Mouse (Mus musculus) CD4-positive naive resting alpha-beta T cell, adult 76 days (primary cell): ENCODE results near the gene B3gnt8. TPM values are rescaled to one million over a fixed set of nuclear protein-coding genes. Genes with fewer than 3 reads are reported as not detected.

Source experiments
- total RNA-seq: library from RNA; stranded (reverse); gene quantifications from one replicate; pipeline ENCODE4 v1.2.4, GENCODE M21; 2023

Gene B3gnt8
- total RNA-seq = 1.6 TPM

GRCm38 (mm10) chr7:25626509-25627430, at the start of gene B3gnt8:
B3gnt8 (plus strand) TSS chr7:25626654.

GRCm38 (mm10) chr7:25615706-25616011, 10.8 kb upstream of the B3gnt8 start, which contains the start of gene Erich4:
Erich4 (minus strand) TSS chr7:25615892.

GRCm38 (mm10) chr7:25618865-25619721, 7.4 kb upstream of the B3gnt8 start, which contains the start of gene Dmac2:
Dmac2 (plus strand) TSS chr7:25619414.

GRCm38 (mm10) chr7:25658657-25659472, 32.4 kb downstream of the B3gnt8 start, which contains the start of the genes Bckdha and Exosc5:
Bckdha (minus strand) TSS chr7:25658981.
Exosc5 (plus strand) TSS chr7:25659164.

GRCm38 (mm10) chr7:25674719-25675300, 48.4 kb downstream of the B3gnt8 start, which contains the start of gene Tmem91:
Tmem91 (minus strand) TSS chr7:25675166.

GRCm38 (mm10) chr7:25680514-25681258, 54.2 kb downstream of the B3gnt8 start, which contains the start of gene B9d2:
B9d2 (plus strand) TSS chr7:25680780.

Other genes with a start within 250 kb of the B3gnt8 start
- 15.5 TPM for gene Lipe, start 227.9 kb upstream of the B3gnt8 start, total RNA-seq
- not detected for gene Cxcl17, start 213.8 kb upstream of the B3gnt8 start, total RNA-seq
- gene Ceacam1, start 149.1 kb upstream of the B3gnt8 start, total RNA-seq = 4.2 TPM
- gene Ceacam2, start 86.8 kb upstream of the B3gnt8 start, total RNA-seq = 0.29 TPM
- not detected for gene Erich4, start 10.8 kb upstream of the B3gnt8 start, total RNA-seq
- 77.8 TPM for gene Dmac2, start 7.2 kb upstream of the B3gnt8 start, total RNA-seq
- 23.9 TPM for gene Bckdha, start 32.3 kb downstream of the B3gnt8 start, total RNA-seq
- 52.9 TPM for gene Exosc5, start 32.5 kb downstream of the B3gnt8 start, total RNA-seq
- not detected for gene Tmem91, start 48.5 kb downstream of the B3gnt8 start, total RNA-seq
- 27.3 TPM for gene B9d2, start 54.1 kb downstream of the B3gnt8 start, total RNA-seq
- gene Tgfb1, start 60.3 kb downstream of the B3gnt8 start, total RNA-seq = 175 TPM
- 99.0 TPM for gene Ccdc97, start 92.4 kb downstream of the B3gnt8 start, total RNA-seq
- 210 TPM for gene Hnrnpul1, start 128.1 kb downstream of the B3gnt8 start, total RNA-seq
- 7.5 TPM for gene Axl, start 162.1 kb downstream of the B3gnt8 start, total RNA-seq
- 10.3 TPM for gene Cyp2s1, start 190.3 kb downstream of the B3gnt8 start, total RNA-seq